Mouse (Mus musculus): ENCODE data around the gene Commd4.

DNA sequence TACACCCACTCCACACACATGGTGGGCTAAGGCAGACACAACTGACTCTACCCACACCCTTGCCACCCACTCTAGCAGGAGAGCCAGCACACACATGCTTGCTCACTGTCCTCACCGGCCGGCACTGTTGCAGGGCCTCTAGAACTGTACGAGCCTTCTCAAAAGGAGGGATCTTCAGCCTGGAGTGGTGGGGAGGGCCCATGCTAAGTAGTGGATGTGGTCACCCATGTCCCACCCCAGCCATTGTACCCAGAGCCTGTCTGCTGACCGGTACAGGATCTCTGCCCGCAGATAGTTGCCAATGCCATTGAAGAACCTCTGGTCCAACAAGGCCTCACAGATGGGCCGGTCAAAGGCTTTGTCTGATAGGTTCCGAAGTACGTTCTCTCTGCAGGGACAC lies 13.3 kb downstream of the Commd4 start:
- no peak for TF ChIP-seq CTCF (IDR thresholded peaks at IDR 0.05)
- TF ChIP-seq EP300 (IDR thresholded peaks at IDR 0.05) = no peak

Data from lung, postnatal 0 days (tissue).